ENCODE assay signal across 8 mouse cellular contexts in the genomic region with DNA sequence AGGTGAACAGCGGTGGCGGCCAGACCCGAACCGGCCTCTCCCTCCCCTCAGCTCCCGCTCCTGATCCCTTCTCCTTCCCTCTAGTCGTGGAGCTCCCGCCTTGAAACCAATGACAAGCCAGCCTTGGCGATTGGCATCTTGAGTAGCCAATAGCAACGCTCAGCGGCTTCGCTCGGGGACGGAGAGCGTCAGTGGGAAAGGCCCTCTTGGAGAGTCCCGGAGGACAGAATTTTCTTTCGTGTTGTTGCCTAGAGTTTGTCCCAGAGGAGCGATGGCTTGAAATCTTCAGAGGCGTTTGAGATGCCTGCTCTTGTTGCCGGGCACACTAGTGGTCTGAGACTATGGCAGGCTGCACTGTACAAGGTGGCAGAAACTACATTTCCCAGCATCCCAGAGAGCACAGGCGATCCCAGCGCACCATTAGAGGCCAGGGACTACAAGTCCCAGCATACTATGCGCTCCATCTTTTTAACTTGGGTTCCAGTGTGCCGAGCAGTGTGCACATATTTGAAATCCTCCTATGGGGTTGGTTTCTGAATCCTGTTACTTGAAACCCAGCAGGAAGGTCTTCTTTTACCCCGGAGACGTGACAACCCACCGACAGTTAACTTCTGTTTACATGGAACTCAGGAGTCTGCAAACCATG. TPM values are rescaled to one million over a fixed set of nuclear protein-coding genes. Genes with fewer than 3 reads are reported as not detected.
DNase-seq lines count a peak whose midpoint lies in the region; ATAC-seq lines count a peak whose summit lies in the region.

A gene (minus strand): TSS at position 179 of the 646 bp plus-strand sequence.
A gene (plus strand): TSS at position 454 of the 646 bp plus-strand sequence.

- H3K27me3 ChIP-seq in heart, embryonic 13.5 days (replicated peaks), result no peaks in the 10 kb centered on the region
- no peaks in the 10 kb centered on the region for H3K27me3 ChIP-seq in liver, embryonic 12.5 days (replicated peaks)
- H3K27me3 ChIP-seq in stomach, embryonic 15.5 days (replicated peaks), result no peaks in the 10 kb centered on the region

- peak within 1 kb of the TSS; percentile 89 for H3K4me3 ChIP-seq in brown adipose tissue, adult 24 weeks (ENCODE audit: insufficient read depth, low read depth, low read length)
- peak within 1 kb of the TSS; percentile 95 for H3K4me3 ChIP-seq in heart, embryonic 13.5 days
- peak within 1 kb of the TSS; percentile 83 for H3K4me3 ChIP-seq in liver, embryonic 12.5 days
- peak within 1 kb of the TSS; percentile 71 for H3K4me3 ChIP-seq in stomach, embryonic 15.5 days (replicated peaks)

- no peaks in the 10 kb centered on the region for H3K9me3 ChIP-seq in heart, embryonic 13.5 days
- H3K9me3 ChIP-seq in liver, embryonic 12.5 days (replicated peaks), result no peaks in the 10 kb centered on the region
- H3K9me3 ChIP-seq in stomach, embryonic 15.5 days, result no peaks in the 10 kb centered on the region

- peaks cover 5% of the 10 kb centered on the region; the same call in 1 of the 2 replicates for H3K36me3 ChIP-seq in heart, embryonic 13.5 days
- H3K36me3 ChIP-seq in liver, embryonic 12.5 days, result peaks cover 5% of the 10 kb centered on the region; the same call in 1 of the 2 replicates
- no peaks in the 10 kb centered on the region for H3K36me3 ChIP-seq in stomach, embryonic 15.5 days

- H3K27ac ChIP-seq in brown adipose tissue, adult 24 weeks (replicated peaks; ENCODE audit: low read depth, low read length), result peak within 1 kb of the TSS; percentile 74
- H3K27ac ChIP-seq in heart, embryonic 13.5 days (replicated peaks), result peak within 1 kb of the TSS; percentile 63
- H3K27ac ChIP-seq in liver, embryonic 12.5 days, result peak within 1 kb of the TSS; percentile 74
- no peak within 1 kb of the TSS; the same call in 1 of the 2 replicates for H3K27ac ChIP-seq in stomach, embryonic 15.5 days

- ATAC-seq in heart, embryonic 13.5 days (ENCODE audit: extremely low read depth, insufficient number of reproducible peaks, low FRiP score, low TSS enrichment), result peak; percentile 90
- ATAC-seq in liver, embryonic 12.5 days, result peak; percentile 97
- ATAC-seq in stomach, embryonic 15.5 days (ENCODE audit: insufficient read depth, low FRiP score, low read depth), result peak; percentile 97

- peak within 1 kb of the TSS; percentile 95 for H3K9ac ChIP-seq in heart, embryonic 13.5 days
- H3K9ac ChIP-seq in liver, embryonic 12.5 days, result peak within 1 kb of the TSS; percentile 92
- peak within 1 kb of the TSS; percentile 73 for H3K9ac ChIP-seq in stomach, embryonic 15.5 days

- WGBS in heart, embryonic 13.5 days, result 0% methylated on average over 26 of the region's 26 CpGs
- WGBS in liver, embryonic 12.5 days (ENCODE audit: insufficient replicate concordance), result under 1% methylated on average over 26 of the region's 26 CpGs
- under 1% methylated on average over 26 of the region's 26 CpGs for WGBS in stomach, embryonic 15.5 days

- peak within 1 kb of the TSS; percentile 82 for H3K4me2 ChIP-seq in heart, embryonic 13.5 days
- peak within 1 kb of the TSS; percentile 94 for H3K4me2 ChIP-seq in liver, embryonic 12.5 days
- H3K4me2 ChIP-seq in stomach, embryonic 15.5 days, result peak within 1 kb of the TSS; percentile 80

- no peaks in the 10 kb centered on the region for H3K4me1 ChIP-seq in brown adipose tissue, adult 24 weeks (ENCODE audit: control insufficient read depth, insufficient read depth, insufficient read length, low read length)
- peaks cover 28% of the 10 kb centered on the region for H3K4me1 ChIP-seq in heart, embryonic 13.5 days
- H3K4me1 ChIP-seq in liver, embryonic 12.5 days, result peaks cover 42% of the 10 kb centered on the region
- peaks cover 3% of the 10 kb centered on the region; the same call in 1 of the 2 replicates for H3K4me1 ChIP-seq in stomach, embryonic 15.5 days

- DNase-seq in CD4-positive, CD25-positive, alpha-beta regulatory T cell, adult 2 months (ENCODE audit: low read depth, low spot score), result peak; percentile 94
- peak; percentile 64 for DNase-seq in fat pad, adult 2 months (ENCODE audit: extremely low read depth, low read depth, low spot score)
- peak; percentile 97 for DNase-seq in kidney, postnatal 10 days
- peak; percentile 87 to 88 for DNase-seq in natural killer cell, adult 2 months (ENCODE audit: low spot score in 2 of 2)

RNA-seq across cellular contexts. Expression of the first gene that starts in this region (rescaled TPM):
- polyA plus RNA-seq in brown adipose tissue, adult 24 weeks (2012; ENCODE audit: insufficient read depth, insufficient read length, missing spikeins), result 21.7 and 24.3 TPM in 2 replicates
- polyA plus RNA-seq in heart, embryonic 13.5 days (2015; fragmentation: Nextera tagmentation; extraction: Ambion mirVana), result 60.4 and 66.9 TPM in 2 replicates
- 44.0 and 48.0 TPM in 2 replicates for polyA plus RNA-seq in liver, embryonic 12.5 days (2016; fragmentation: Nextera tagmentation; extraction: Ambion mirVana)
- 53.7 and 59.4 TPM in 2 replicates for polyA plus RNA-seq in stomach, embryonic 15.5 days (2015; fragmentation: Nextera tagmentation; extraction: Ambion mirVana)

RNA-seq across cellular contexts. Expression of the second gene that starts in this region (rescaled TPM):
- 6.2 and 7.7 TPM in 2 replicates for polyA plus RNA-seq in brown adipose tissue, adult 24 weeks (2012; ENCODE audit: insufficient read depth, insufficient read length, missing spikeins)
- 26.9 and 28.2 TPM in 2 replicates for polyA plus RNA-seq in heart, embryonic 13.5 days (2015; fragmentation: Nextera tagmentation; extraction: Ambion mirVana)
- 23.4 and 24.3 TPM in 2 replicates for polyA plus RNA-seq in liver, embryonic 12.5 days (2016; fragmentation: Nextera tagmentation; extraction: Ambion mirVana)
- polyA plus RNA-seq in stomach, embryonic 15.5 days (2015; fragmentation: Nextera tagmentation; extraction: Ambion mirVana), result 31.7 and 33.8 TPM in 2 replicates
